Comparison of ENCODE assay signal across 7 mouse cellular contexts in genomic region chr6:57825259-57825715, GRCm38 (mm10). TPM values are rescaled to one million over a fixed set of nuclear protein-coding genes. Genes with fewer than 3 reads are reported as not detected.
DNase-seq lines count a peak whose midpoint lies in the region; ATAC-seq lines count a peak whose summit lies in the region.

No protein-coding gene starts in this region.

- H3K9me3 ChIP-seq in neural tube, embryonic 11.5 days (ENCODE audit: control insufficient read depth, low read length) = no peaks in the 10 kb centered on the region
- H3K9me3 ChIP-seq in forebrain, embryonic 12.5 days = no peaks in the 10 kb centered on the region
- H3K9me3 ChIP-seq in liver, embryonic 12.5 days (replicated peaks) = no peaks in the 10 kb centered on the region
- no peaks in the 10 kb centered on the region for H3K9me3 ChIP-seq in stomach, embryonic 15.5 days

- WGBS in neural tube, embryonic 11.5 days = 14% methylated on average over 5 of the region's 5 CpGs
- WGBS in forebrain, embryonic 12.5 days = 7% methylated on average over 5 of the region's 5 CpGs
- WGBS in liver, embryonic 12.5 days (ENCODE audit: insufficient replicate concordance) = 13% methylated on average over 5 of the region's 5 CpGs
- 7% methylated on average over 5 of the region's 5 CpGs for WGBS in stomach, embryonic 15.5 days

- ATAC-seq in neural tube, embryonic 11.5 days (ENCODE audit: insufficient read depth, low FRiP score, low TSS enrichment) = 0 out of 2 replicates have a peak, but pooled peaks have one; percentile 1
- no peak; the same call in 1 of the 2 replicates for ATAC-seq in forebrain, embryonic 12.5 days (ENCODE audit: low FRiP score)
- ATAC-seq in liver, embryonic 12.5 days = peak; percentile 31
- ATAC-seq in stomach, embryonic 15.5 days (ENCODE audit: insufficient read depth, low FRiP score, low read depth) = peak; percentile 3; the same call in 1 of the 2 replicates

- no peak overlapping the region for H3K27ac ChIP-seq in neural tube, embryonic 11.5 days (ENCODE audit: low read depth, low read length)
- peak overlapping the region; percentile 93 for H3K27ac ChIP-seq in forebrain, embryonic 12.5 days
- peak overlapping the region; percentile 92 for H3K27ac ChIP-seq in liver, embryonic 12.5 days
- H3K27ac ChIP-seq in stomach, embryonic 15.5 days = peak overlapping the region; percentile 96

- no peaks in the 10 kb centered on the region for H3K27me3 ChIP-seq in neural tube, embryonic 11.5 days (ENCODE audit: control insufficient read depth, insufficient read depth, low read length)
- no peaks in the 10 kb centered on the region for H3K27me3 ChIP-seq in forebrain, embryonic 12.5 days
- no peaks in the 10 kb centered on the region for H3K27me3 ChIP-seq in liver, embryonic 12.5 days (replicated peaks)
- no peaks in the 10 kb centered on the region for H3K27me3 ChIP-seq in stomach, embryonic 15.5 days (replicated peaks)

- no peaks in the 10 kb centered on the region for H3K4me1 ChIP-seq in neural tube, embryonic 11.5 days (ENCODE audit: control insufficient read depth, insufficient read depth, low read length)
- H3K4me1 ChIP-seq in forebrain, embryonic 12.5 days = peaks cover 20% of the 10 kb centered on the region
- H3K4me1 ChIP-seq in liver, embryonic 12.5 days = peaks cover 25% of the 10 kb centered on the region
- H3K4me1 ChIP-seq in stomach, embryonic 15.5 days = no peaks in the 10 kb centered on the region

- peak overlapping the region; percentile 94 for H3K4me3 ChIP-seq in neural tube, embryonic 11.5 days (ENCODE audit: low read depth, low read length)
- peak overlapping the region; percentile 84 for H3K4me3 ChIP-seq in forebrain, embryonic 12.5 days (replicated peaks)
- peak overlapping the region; percentile 89 for H3K4me3 ChIP-seq in liver, embryonic 12.5 days
- H3K4me3 ChIP-seq in stomach, embryonic 15.5 days (replicated peaks) = peak overlapping the region; percentile 91

- no peak for DNase-seq in neural tube, embryonic 11.5 days (ENCODE audit: low spot score)
- DNase-seq in neural tube, embryonic 10.5 days (ENCODE audit: extremely low spot score, low spot score) = no peak
- no peak for DNase-seq in adrenal gland, adult 18-20 months (ENCODE audit: low spot score in 2 of 2)
- DNase-seq in adrenal gland, adult 8-10 months = no peak

- H3K4me2 ChIP-seq in neural tube, embryonic 11.5 days (ENCODE audit: low read depth) = peak overlapping the region; percentile 59
- peak overlapping the region; percentile 64 for H3K4me2 ChIP-seq in forebrain, embryonic 12.5 days
- peak overlapping the region; percentile 73 for H3K4me2 ChIP-seq in liver, embryonic 12.5 days
- H3K4me2 ChIP-seq in stomach, embryonic 15.5 days = peak overlapping the region; percentile 60

- peak overlapping the region; percentile 99 for H3K9ac ChIP-seq in neural tube, embryonic 11.5 days (ENCODE audit: low read length)
- H3K9ac ChIP-seq in forebrain, embryonic 12.5 days = peak overlapping the region; percentile 96
- H3K9ac ChIP-seq in liver, embryonic 12.5 days = peak overlapping the region; percentile 98
- H3K9ac ChIP-seq in stomach, embryonic 15.5 days = peak overlapping the region; percentile 84

- no peaks in the 10 kb centered on the region for H3K36me3 ChIP-seq in neural tube, embryonic 11.5 days (ENCODE audit: control insufficient read depth, insufficient read depth, low read length)
- no peaks in the 10 kb centered on the region for H3K36me3 ChIP-seq in forebrain, embryonic 12.5 days (replicated peaks)
- H3K36me3 ChIP-seq in liver, embryonic 12.5 days = no peaks in the 10 kb centered on the region
- no peaks in the 10 kb centered on the region for H3K36me3 ChIP-seq in stomach, embryonic 15.5 days

RNA-seq across cellular contexts. Expression of gene Vopp1, which starts 0.3 kb away (rescaled TPM):
- polyA plus RNA-seq in neural tube, embryonic 11.5 days (2014; fragmentation: Nextera tagmentation; extraction: Ambion mirVana) = 63.4 and 77.2 TPM in 2 replicates
- polyA plus RNA-seq in forebrain, embryonic 12.5 days (2016; fragmentation: Nextera tagmentation; extraction: Ambion mirVana) = 93.9 and 98.8 TPM in 2 replicates
- 41.1 and 44.4 TPM in 2 replicates for polyA plus RNA-seq in liver, embryonic 12.5 days (2016; fragmentation: Nextera tagmentation; extraction: Ambion mirVana)
- polyA plus RNA-seq in stomach, embryonic 15.5 days (2015; fragmentation: Nextera tagmentation; extraction: Ambion mirVana) = 45.4 and 46.2 TPM in 2 replicates
- total RNA-seq in adrenal gland, adult 18-20 months (2021) = 10 to 100 TPM; 16.0 to 16.3 TPM
- 10 to 100 TPM; 16.8 to 21.4 (median 17.2) TPM for total RNA-seq in adrenal gland, adult 8-10 months (2022)

RNA-seq across cellular contexts. Expression of gene Vmn1r21, which starts 24.9 kb away (rescaled TPM):
- not detected in 2 replicates for polyA plus RNA-seq in neural tube, embryonic 11.5 days (2014; fragmentation: Nextera tagmentation; extraction: Ambion mirVana)
- 0.11 TPM in 1 of 2 replicates, not detected in the other for polyA plus RNA-seq in forebrain, embryonic 12.5 days (2016; fragmentation: Nextera tagmentation; extraction: Ambion mirVana)
- not detected in 2 replicates for polyA plus RNA-seq in liver, embryonic 12.5 days (2016; fragmentation: Nextera tagmentation; extraction: Ambion mirVana)
- not detected in 2 replicates for polyA plus RNA-seq in stomach, embryonic 15.5 days (2015; fragmentation: Nextera tagmentation; extraction: Ambion mirVana)
- total RNA-seq in adrenal gland, adult 18-20 months (2021) = not detected
- not detected for total RNA-seq in adrenal gland, adult 8-10 months (2022)
